Mouse (Mus musculus): Measurements from ENCODE around the gene Prr12. TPM values are rescaled to one million over a fixed set of nuclear protein-coding genes. Genes with fewer than 3 reads are reported as not detected.

Prr12 gene
- polyA plus RNA-seq, 1 experiment from 2014 or later: 2.0 TPM

- Histone ChIP-seq H3K36me3 (ENCODE audit: control insufficient read depth, insufficient read depth) (peaks cover 2% of the 10 kb centered on the region), H3K4me2 (ENCODE audit: low read depth, low read length) (peak overlapping the region; percentile 44), H3K9ac (ENCODE audit: low read depth, low read length) (peak overlapping the region; percentile 17; the same call in 1 of the 2 replicates), H3K4me3 (ENCODE audit: low read depth, low read length) (peak overlapping the region; percentile 22), H3K27ac (ENCODE audit: low read length) (peak overlapping the region; percentile 58), H3K4me1 (ENCODE audit: control insufficient read depth, low read depth, low read length) (peaks cover 14% of the 10 kb centered on the region), H3K9me3 (replicated peaks; ENCODE audit: control insufficient read depth, low read length) (no peaks in the 10 kb centered on the region), H3K27me3 (ENCODE audit: control insufficient read depth, insufficient read depth, low read depth, low read length) (no peaks in the 10 kb centered on the region)
- ATAC-seq (ENCODE audit: low read depth): peak; percentile 33
- 14% methylated on average over 25 of the region's 25 CpGs for WGBS (ENCODE audit: insufficient replicate concordance)
Observed at GRCm38 (mm10) chr7:45082401-45083299, 30.0 kb upstream of the Prr12 start.

GRCm38 (mm10) chr7:45081016-45081415 is 28.3 kb upstream of the Prr12 start:
- Histone ChIP-seq H3K27me3 (ENCODE audit: control insufficient read depth, insufficient read depth, low read depth, low read length) (no peaks in the 10 kb centered on the region), H3K9ac (ENCODE audit: low read depth, low read length) (no peak overlapping the region), H3K36me3 (ENCODE audit: control insufficient read depth, insufficient read depth) (peaks cover 7% of the 10 kb centered on the region), H3K4me3 (ENCODE audit: low read depth, low read length) (no peak overlapping the region), H3K27ac (ENCODE audit: low read length) (no peak overlapping the region), H3K4me2 (ENCODE audit: low read depth, low read length) (no peak overlapping the region), H3K9me3 (replicated peaks; ENCODE audit: control insufficient read depth, low read length) (no peaks in the 10 kb centered on the region), H3K4me1 (ENCODE audit: control insufficient read depth, low read depth, low read length) (peaks cover 14% of the 10 kb centered on the region)
- no peak for ATAC-seq (ENCODE audit: low read depth)
- WGBS (ENCODE audit: insufficient replicate concordance): 60% methylated on average over 5 of the region's 5 CpGs

GRCm38 (mm10) chr7:45079856-45080255 is 27.2 kb upstream of the Prr12 start:
- Histone ChIP-seq H3K4me3 (ENCODE audit: low read depth, low read length) (no peak overlapping the region), H3K4me2 (ENCODE audit: low read depth, low read length) (no peak overlapping the region), H3K9ac (ENCODE audit: low read depth, low read length) (no peak overlapping the region), H3K4me1 (ENCODE audit: control insufficient read depth, low read depth, low read length) (peaks cover 16% of the 10 kb centered on the region), H3K9me3 (replicated peaks; ENCODE audit: control insufficient read depth, low read length) (no peaks in the 10 kb centered on the region), H3K27me3 (ENCODE audit: control insufficient read depth, insufficient read depth, low read depth, low read length) (no peaks in the 10 kb centered on the region), H3K36me3 (ENCODE audit: control insufficient read depth, insufficient read depth) (peaks cover 7% of the 10 kb centered on the region), H3K27ac (ENCODE audit: low read length) (no peak overlapping the region)
- WGBS (ENCODE audit: insufficient replicate concordance): 1% methylated on average over 10 of the region's 10 CpGs
- 0 out of 2 replicates have a peak, but pooled peaks have one; percentile 14 for ATAC-seq (ENCODE audit: low read depth)

GRCm38 (mm10) chr7:45078513-45078912 is 25.8 kb upstream of the Prr12 start:
- no peak for ATAC-seq (ENCODE audit: low read depth)
- Histone ChIP-seq H3K9me3 (replicated peaks; ENCODE audit: control insufficient read depth, low read length) (no peaks in the 10 kb centered on the region), H3K4me1 (ENCODE audit: control insufficient read depth, low read depth, low read length) (peaks cover 16% of the 10 kb centered on the region), H3K36me3 (ENCODE audit: control insufficient read depth, insufficient read depth) (peaks cover 7% of the 10 kb centered on the region), H3K27ac (ENCODE audit: low read length) (no peak overlapping the region), H3K4me3 (ENCODE audit: low read depth, low read length) (no peak overlapping the region), H3K4me2 (ENCODE audit: low read depth, low read length) (no peak overlapping the region), H3K27me3 (ENCODE audit: control insufficient read depth, insufficient read depth, low read depth, low read length) (no peaks in the 10 kb centered on the region), H3K9ac (ENCODE audit: low read depth, low read length) (no peak overlapping the region)
- 20% methylated on average over 9 of the region's 9 CpGs for WGBS (ENCODE audit: insufficient replicate concordance)

GRCm38 (mm10) chr7:45077829-45078228 is 25.1 kb upstream of the Prr12 start:
- ATAC-seq (ENCODE audit: low read depth): no peak
- H3K4me3 ChIP-seq (ENCODE audit: low read depth, low read length): no peak overlapping the region
- H3K27me3 ChIP-seq (ENCODE audit: control insufficient read depth, insufficient read depth, low read depth, low read length): no peaks in the 10 kb centered on the region
- WGBS (ENCODE audit: insufficient replicate concordance): 76% methylated on average over 2 of the region's 2 CpGs
- H3K36me3 ChIP-seq (ENCODE audit: control insufficient read depth, insufficient read depth): peaks cover 7% of the 10 kb centered on the region
- H3K27ac ChIP-seq (ENCODE audit: low read length): no peak overlapping the region
- H3K9me3 ChIP-seq (replicated peaks; ENCODE audit: control insufficient read depth, low read length): no peaks in the 10 kb centered on the region
- H3K4me1 ChIP-seq (ENCODE audit: control insufficient read depth, low read depth, low read length): peaks cover 13% of the 10 kb centered on the region
- H3K9ac ChIP-seq (ENCODE audit: low read depth, low read length): no peak overlapping the region
- H3K4me2 ChIP-seq (ENCODE audit: low read depth, low read length): no peak overlapping the region

- Histone ChIP-seq H3K4me3 (ENCODE audit: low read depth, low read length) (no peak overlapping the region), H3K4me2 (ENCODE audit: low read depth, low read length) (no peak overlapping the region), H3K27me3 (ENCODE audit: control insufficient read depth, insufficient read depth, low read depth, low read length) (no peaks in the 10 kb centered on the region), H3K4me1 (ENCODE audit: control insufficient read depth, low read depth, low read length) (peaks cover 8% of the 10 kb centered on the region), H3K36me3 (ENCODE audit: control insufficient read depth, insufficient read depth) (peaks cover 7% of the 10 kb centered on the region), H3K9me3 (replicated peaks; ENCODE audit: control insufficient read depth, low read length) (no peaks in the 10 kb centered on the region), H3K9ac (ENCODE audit: low read depth, low read length) (no peak overlapping the region), H3K27ac (ENCODE audit: low read length) (no peak overlapping the region)
- 87% methylated on average over 14 of the region's 14 CpGs for WGBS (ENCODE audit: insufficient replicate concordance)
- ATAC-seq (ENCODE audit: low read depth): no peak
Observed at GRCm38 (mm10) chr7:45077322-45077721, 24.6 kb upstream of the Prr12 start.

- WGBS (ENCODE audit: insufficient replicate concordance): 90% methylated on average over 30 of the region's 30 CpGs
Observed at GRCm38 (mm10) chr7:45076501-45076900, 23.8 kb upstream of the Prr12 start.

GRCm38 (mm10) chr7:45075405-45075804 is 22.7 kb upstream of the Prr12 start:
- Histone ChIP-seq H3K27me3 (ENCODE audit: control insufficient read depth, insufficient read depth, low read depth, low read length) (no peaks in the 10 kb centered on the region), H3K27ac (ENCODE audit: low read length) (no peak overlapping the region), H3K9me3 (replicated peaks; ENCODE audit: control insufficient read depth, low read length) (no peaks in the 10 kb centered on the region), H3K9ac (ENCODE audit: low read depth, low read length) (no peak overlapping the region), H3K36me3 (ENCODE audit: control insufficient read depth, insufficient read depth) (peaks cover 7% of the 10 kb centered on the region), H3K4me2 (ENCODE audit: low read depth, low read length) (no peak overlapping the region), H3K4me1 (ENCODE audit: control insufficient read depth, low read depth, low read length) (peaks cover 5% of the 10 kb centered on the region), H3K4me3 (ENCODE audit: low read depth, low read length) (no peak overlapping the region)
- peak; percentile 47 for ATAC-seq (ENCODE audit: low read depth)
- 56% methylated on average over 4 of the region's 4 CpGs for WGBS (ENCODE audit: insufficient replicate concordance)

More at GRCm38 (mm10) chr7:45076501-45076900, 23.8 kb upstream of the Prr12 start:
- Histone ChIP-seq H3K4me1 (ENCODE audit: control insufficient read depth, low read depth, low read length) (peaks cover 5% of the 10 kb centered on the region), H3K27ac (ENCODE audit: low read length) (no peak overlapping the region), H3K27me3 (ENCODE audit: control insufficient read depth, insufficient read depth, low read depth, low read length) (no peaks in the 10 kb centered on the region), H3K4me2 (ENCODE audit: low read depth, low read length) (no peak overlapping the region), H3K9me3 (replicated peaks; ENCODE audit: control insufficient read depth, low read length) (no peaks in the 10 kb centered on the region), H3K4me3 (ENCODE audit: low read depth, low read length) (no peak overlapping the region), H3K9ac (ENCODE audit: low read depth, low read length) (no peak overlapping the region), H3K36me3 (ENCODE audit: control insufficient read depth, insufficient read depth) (peaks cover 7% of the 10 kb centered on the region)
- ATAC-seq (ENCODE audit: low read depth): no peak

- Histone ChIP-seq H3K9me3 (replicated peaks; ENCODE audit: control insufficient read depth, low read length) (no peaks in the 10 kb centered on the region), H3K27me3 (ENCODE audit: control insufficient read depth, insufficient read depth, low read depth, low read length) (no peaks in the 10 kb centered on the region), H3K4me1 (ENCODE audit: control insufficient read depth, low read depth, low read length) (peaks cover 2% of the 10 kb centered on the region), H3K27ac (ENCODE audit: low read length) (no peak overlapping the region), H3K4me3 (ENCODE audit: low read depth, low read length) (no peak overlapping the region), H3K9ac (ENCODE audit: low read depth, low read length) (no peak overlapping the region), H3K36me3 (ENCODE audit: control insufficient read depth, insufficient read depth) (peaks cover 7% of the 10 kb centered on the region), H3K4me2 (ENCODE audit: low read depth, low read length) (no peak overlapping the region)
- 77% methylated on average over 12 of the region's 12 CpGs for WGBS (ENCODE audit: insufficient replicate concordance)
- 0 out of 2 replicates have a peak, but pooled peaks have one; percentile 7 for ATAC-seq (ENCODE audit: low read depth)
Observed at GRCm38 (mm10) chr7:45073949-45074348, 21.3 kb upstream of the Prr12 start.

Data from liver, embryonic 16.5 days (tissue).